Mouse (Mus musculus) liver, embryonic 14.5 days (tissue): ENCODE results near the gene Cog7.

ENCODE experiments used
- CTCF ChIP-seq: IDR thresholded peaks from 2 replicates; pipeline ENCODE4 v1.5.1; 2016; ENCODE audit warnings: antibody characterized with exemption, low read depth, control low read depth
- EP300 ChIP-seq: IDR thresholded peaks from 2 replicates; pipeline ENCODE4 v1.6.1; 2016; ENCODE audit warnings: antibody characterized with exemption, low read depth

DNA sequence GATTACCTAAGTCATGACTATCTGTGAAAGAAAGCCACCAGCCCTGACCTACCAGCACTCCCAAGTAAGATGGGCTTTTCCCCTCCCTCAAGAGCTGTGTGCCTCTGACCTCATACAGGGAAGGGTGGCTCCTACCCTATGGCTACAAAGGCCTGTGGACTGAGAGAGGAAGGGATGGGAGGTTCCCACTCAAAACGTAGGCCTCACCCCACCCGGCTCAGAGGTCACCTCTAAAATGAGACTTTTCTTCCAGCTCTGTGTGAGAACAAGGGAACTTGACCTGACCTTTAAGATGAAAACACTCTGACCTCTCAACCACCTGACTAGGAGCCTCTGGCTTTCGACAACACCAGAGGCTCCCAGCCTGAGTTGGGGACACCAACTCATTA is 18.9 kb downstream of the Cog7 start:
- TF ChIP-seq CTCF (no peak), EP300 (no peak)
